Mouse (Mus musculus) hindlimb bud, embryonic 11.5 days (tissue): ENCODE measurements at regions not wholly inside any gene's neighbourhood (a gene's known extent, or its start where the extent isn't known, plus 50 kb on each side); places are given as distances from the start of the nearest gene placed in this dataset.

ENCODE experiments used
- DNase-seq: peaks from one replicate; pipeline ENCODE4 v3.0.0-alpha.2; 2012; ENCODE audit warnings: low read depth, low spot score; ENCODE audit errors: extremely low spot score

- DNase-seq, result no peak
These were observed 212.6 kb upstream of the Igfbp7 start for GRCm38 (mm10) chr5:77620402-77620801.

- no peak for DNase-seq
These were observed 202.7 kb upstream of the Igfbp7 start for GRCm38 (mm10) chr5:77610496-77610895.

GRCm38 (mm10) chr5:77594719-77595118 lies 186.9 kb upstream of the Igfbp7 start:
- no peak for DNase-seq

- no peak for DNase-seq
These were observed 181.4 kb upstream of the Igfbp7 start for GRCm38 (mm10) chr5:77589252-77589651.

GRCm38 (mm10) chr5:77581702-77582101 lies 173.9 kb upstream of the Igfbp7 start:
- DNase-seq, result no peak

- no peak for DNase-seq
These were observed 173.3 kb upstream of the Igfbp7 start for GRCm38 (mm10) chr5:77581106-77581638.

- no peak for DNase-seq
These were observed 172.2 kb upstream of the Igfbp7 start for GRCm38 (mm10) chr5:77579826-77580745.

GRCm38 (mm10) chr5:77576881-77577280 lies 169.0 kb upstream of the Igfbp7 start:
- DNase-seq, result no peak

GRCm38 (mm10) chr5:77575780-77576179 lies 167.9 kb upstream of the Igfbp7 start:
- no peak for DNase-seq

GRCm38 (mm10) chr5:77570364-77570763 lies 162.5 kb upstream of the Igfbp7 start:
- no peak for DNase-seq

- no peak for DNase-seq
These were observed 160.3 kb upstream of the Igfbp7 start for GRCm38 (mm10) chr5:77568121-77568520.

GRCm38 (mm10) chr5:77552580-77552979 lies 144.7 kb upstream of the Igfbp7 start:
- no peak for DNase-seq

- no peak for DNase-seq
These were observed 144.2 kb upstream of the Igfbp7 start for GRCm38 (mm10) chr5:77552081-77552480.

- DNase-seq, result no peak
These were observed 138.3 kb upstream of the Igfbp7 start for GRCm38 (mm10) chr5:77546001-77546620.

- no peak for DNase-seq
These were observed 124.6 kb upstream of the Igfbp7 start for GRCm38 (mm10) chr5:77532261-77533015.

GRCm38 (mm10) chr5:77530376-77530775 lies 122.5 kb upstream of the Igfbp7 start:
- no peak for DNase-seq

- no peak for DNase-seq
These were observed 109.4 kb upstream of the Igfbp7 start for GRCm38 (mm10) chr5:77517252-77517651.

- DNase-seq, result no peak
These were observed 107.6 kb upstream of the Igfbp7 start for GRCm38 (mm10) chr5:77515448-77515847.

GRCm38 (mm10) chr5:77502684-77503083 lies 94.8 kb upstream of the Igfbp7 start:
- no peak for DNase-seq

- DNase-seq, result no peak
These were observed 92.2 kb upstream of the Igfbp7 start for GRCm38 (mm10) chr5:77499949-77500460.

GRCm38 (mm10) chr5:77494601-77495000 lies 86.8 kb upstream of the Igfbp7 start:
- no peak for DNase-seq
